Mouse (Mus musculus): Measurements from ENCODE around the gene Ppih. TPM values are rescaled to one million over a fixed set of nuclear protein-coding genes. Genes with fewer than 3 reads are reported as not detected.
"Not testable (repeated sequence)": the region's sequence is repeated elsewhere in the genome, so short reads cannot be mapped to it uniquely, and the experiment has no call there.

Ppih gene
- polyA plus RNA-seq, 1 experiment from 2014 or later, result 133 TPM

- under 1% methylated on average over 61 of the region's 61 CpGs for WGBS
- H3K4me2 ChIP-seq (ENCODE audit: low read depth, low read length, severe bottlenecking), result peak within 1 kb of the TSS; percentile 61
- no peaks in the 10 kb centered on the region for H3K27me3 ChIP-seq (ENCODE audit: control insufficient read depth, insufficient read depth, low read length)
- peak within 1 kb of the TSS; percentile 99 for H3K4me3 ChIP-seq (ENCODE audit: low read depth, low read length)
- peak within 1 kb of the TSS; percentile 95 for H3K9ac ChIP-seq (ENCODE audit: low read length)
- H3K27ac ChIP-seq (ENCODE audit: low read depth, low read length), result peak within 1 kb of the TSS; percentile 83
- H3K4me1 ChIP-seq (replicated peaks; ENCODE audit: control insufficient read depth, insufficient read depth, low read length), result no peaks in the 10 kb centered on the region; the same call in 1 of the 2 replicates
- H3K36me3 ChIP-seq (ENCODE audit: control insufficient read depth, insufficient read depth, low read length), result no peaks in the 10 kb centered on the region
- peak; percentile 99 for DNase-seq (ENCODE audit: low spot score)
- no peaks in the 10 kb centered on the region for H3K9me3 ChIP-seq (ENCODE audit: control insufficient read depth, low read length)
- ATAC-seq (replicated peaks; ENCODE audit: low FRiP score), result peak; percentile 100
Measured at GRCm38 (mm10) chr4:119294415-119295133, 25.8 kb downstream of the Ppih start, which contains the start of gene Ybx1. Gene Ybx1 (minus strand): TSS chr4:119294604.

GRCm38 (mm10) chr4:119293574-119294258 is 26.6 kb downstream of the Ppih start:
- no peaks in the 10 kb centered on the region; the same call in 1 of the 2 replicates for H3K4me1 ChIP-seq (replicated peaks; ENCODE audit: control insufficient read depth, insufficient read depth, low read length)
- DNase-seq (ENCODE audit: low spot score) (peak; percentile 78), ATAC-seq (replicated peaks; ENCODE audit: low FRiP score) (peak; percentile 42)
- peak overlapping the region; percentile 95 for H3K9ac ChIP-seq (ENCODE audit: low read length)
- H3K36me3 ChIP-seq (ENCODE audit: control insufficient read depth, insufficient read depth, low read length), result no peaks in the 10 kb centered on the region
- peak overlapping the region; percentile 61 for H3K4me2 ChIP-seq (ENCODE audit: low read depth, low read length, severe bottlenecking)
- peak overlapping the region; percentile 78 for H3K27ac ChIP-seq (ENCODE audit: low read depth, low read length)
- WGBS, result under 1% methylated on average over 59 of the region's 80 CpGs
- peak overlapping the region; percentile 99 for H3K4me3 ChIP-seq (ENCODE audit: low read depth, low read length)
- H3K9me3 ChIP-seq (ENCODE audit: control insufficient read depth, low read length), result no peaks in the 10 kb centered on the region
- no peaks in the 10 kb centered on the region for H3K27me3 ChIP-seq (ENCODE audit: control insufficient read depth, insufficient read depth, low read length)

- Histone ChIP-seq H3K4me3 (ENCODE audit: low read depth, low read length) (peak overlapping the region; percentile 99), H3K27me3 (ENCODE audit: control insufficient read depth, insufficient read depth, low read length) (no peaks in the 10 kb centered on the region), H3K27ac (ENCODE audit: low read depth, low read length) (peak overlapping the region; percentile 78; the same call in 1 of the 2 replicates), H3K4me1 (replicated peaks; ENCODE audit: control insufficient read depth, insufficient read depth, low read length) (no peaks in the 10 kb centered on the region; the same call in 1 of the 2 replicates), H3K4me2 (ENCODE audit: low read depth, low read length, severe bottlenecking) (peak overlapping the region; percentile 61), H3K9ac (ENCODE audit: low read length) (peak overlapping the region; percentile 95), H3K9me3 (ENCODE audit: control insufficient read depth, low read length) (no peaks in the 10 kb centered on the region), H3K36me3 (ENCODE audit: control insufficient read depth, insufficient read depth, low read length) (no peaks in the 10 kb centered on the region)
- ATAC-seq (replicated peaks; ENCODE audit: low FRiP score) (no peak), DNase-seq (ENCODE audit: low spot score) (peak; percentile 71)
- 2% methylated on average over 24 of the region's 24 CpGs for WGBS
Measured at GRCm38 (mm10) chr4:119292771-119293573, 27.4 kb downstream of the Ppih start.

- peak overlapping the region; percentile 99 for H3K4me3 ChIP-seq (ENCODE audit: low read depth, low read length)
- H3K9ac ChIP-seq (ENCODE audit: low read length), result no peak overlapping the region
- no peaks in the 10 kb centered on the region for H3K9me3 ChIP-seq (ENCODE audit: control insufficient read depth, low read length)
- no peaks in the 10 kb centered on the region for H3K27me3 ChIP-seq (ENCODE audit: control insufficient read depth, insufficient read depth, low read length)
- H3K27ac ChIP-seq (ENCODE audit: low read depth, low read length), result no peak overlapping the region
- no peak for DNase-seq (ENCODE audit: low spot score)
- no peaks in the 10 kb centered on the region; the same call in 1 of the 2 replicates for H3K4me1 ChIP-seq (replicated peaks; ENCODE audit: control insufficient read depth, insufficient read depth, low read length)
- 85% methylated on average over 1 of the region's 1 CpGs for WGBS
- H3K4me2 ChIP-seq (ENCODE audit: low read depth, low read length, severe bottlenecking), result peak overlapping the region; percentile 61
- no peaks in the 10 kb centered on the region for H3K36me3 ChIP-seq (ENCODE audit: control insufficient read depth, insufficient read depth, low read length)
- no peak for ATAC-seq (replicated peaks; ENCODE audit: low FRiP score)
Measured at GRCm38 (mm10) chr4:119291921-119292320, 28.4 kb downstream of the Ppih start.

GRCm38 (mm10) chr4:119285336-119285735 is 35.0 kb downstream of the Ppih start:
- H3K9me3 ChIP-seq (ENCODE audit: control insufficient read depth, low read length), result no peaks in the 10 kb centered on the region
- no peak for DNase-seq (ENCODE audit: low spot score)
- no peak overlapping the region for H3K27ac ChIP-seq (ENCODE audit: low read depth, low read length)
- no peaks in the 10 kb centered on the region for H3K4me1 ChIP-seq (replicated peaks; ENCODE audit: control insufficient read depth, insufficient read depth, low read length)
- no peak overlapping the region for H3K4me2 ChIP-seq (ENCODE audit: low read depth, low read length, severe bottlenecking)
- ATAC-seq (replicated peaks; ENCODE audit: low FRiP score), result no peak
- H3K27me3 ChIP-seq (ENCODE audit: control insufficient read depth, insufficient read depth, low read length), result no peaks in the 10 kb centered on the region
- no peak overlapping the region for H3K4me3 ChIP-seq (ENCODE audit: low read depth, low read length)
- peaks cover 7% of the 10 kb centered on the region; the same call in 1 of the 2 replicates for H3K36me3 ChIP-seq (ENCODE audit: control insufficient read depth, insufficient read depth, low read length)
- H3K9ac ChIP-seq (ENCODE audit: low read length), result no peak overlapping the region
- WGBS, result 88% methylated on average over 2 of the region's 2 CpGs

GRCm38 (mm10) chr4:119284861-119285260 is 35.5 kb downstream of the Ppih start:
- H3K9ac ChIP-seq (ENCODE audit: low read length), result no peak overlapping the region
- no peaks in the 10 kb centered on the region for H3K27me3 ChIP-seq (ENCODE audit: control insufficient read depth, insufficient read depth, low read length)
- H3K4me1 ChIP-seq (replicated peaks; ENCODE audit: control insufficient read depth, insufficient read depth, low read length), result no peaks in the 10 kb centered on the region
- H3K4me2 ChIP-seq (ENCODE audit: low read depth, low read length, severe bottlenecking), result no peak overlapping the region
- WGBS, result 91% methylated on average over 1 of the region's 1 CpGs
- no peak overlapping the region for H3K4me3 ChIP-seq (ENCODE audit: low read depth, low read length)
- H3K36me3 ChIP-seq (ENCODE audit: control insufficient read depth, insufficient read depth, low read length), result peaks cover 11% of the 10 kb centered on the region
- H3K9me3 ChIP-seq (ENCODE audit: control insufficient read depth, low read length), result no peaks in the 10 kb centered on the region
- no peak for DNase-seq (ENCODE audit: low spot score)
- ATAC-seq (replicated peaks; ENCODE audit: low FRiP score), result no peak
- H3K27ac ChIP-seq (ENCODE audit: low read depth, low read length), result no peak overlapping the region

- H3K27me3 ChIP-seq (ENCODE audit: control insufficient read depth, insufficient read depth, low read length); H3K4me1 ChIP-seq (replicated peaks; ENCODE audit: control insufficient read depth, insufficient read depth, low read length); H3K4me3 ChIP-seq (ENCODE audit: low read depth, low read length); H3K4me2 ChIP-seq (ENCODE audit: low read depth, low read length, severe bottlenecking); H3K9ac ChIP-seq (ENCODE audit: low read length); H3K27ac ChIP-seq (ENCODE audit: low read depth, low read length); H3K9me3 ChIP-seq (ENCODE audit: control insufficient read depth, low read length); ATAC-seq (replicated peaks; ENCODE audit: low FRiP score): not testable (repeated sequence)
- WGBS, result 90% methylated on average over 15 of the region's 15 CpGs
- peak; percentile 45 for DNase-seq (ENCODE audit: low spot score)
- peaks cover 19% of the 10 kb centered on the region for H3K36me3 ChIP-seq (ENCODE audit: control insufficient read depth, insufficient read depth, low read length)
Measured at GRCm38 (mm10) chr4:119278784-119279183, 41.6 kb downstream of the Ppih start.

- ATAC-seq (replicated peaks; ENCODE audit: low FRiP score) (no peak), DNase-seq (ENCODE audit: low spot score) (peak; percentile 20)
- no peaks in the 10 kb centered on the region for H3K4me1 ChIP-seq (replicated peaks; ENCODE audit: control insufficient read depth, insufficient read depth, low read length)
- peaks cover 24% of the 10 kb centered on the region for H3K36me3 ChIP-seq (ENCODE audit: control insufficient read depth, insufficient read depth, low read length)
- no peak overlapping the region for H3K4me3 ChIP-seq (ENCODE audit: low read depth, low read length)
- no peaks in the 10 kb centered on the region for H3K9me3 ChIP-seq (ENCODE audit: control insufficient read depth, low read length)
- no peaks in the 10 kb centered on the region for H3K27me3 ChIP-seq (ENCODE audit: control insufficient read depth, insufficient read depth, low read length)
- H3K27ac ChIP-seq (ENCODE audit: low read depth, low read length), result no peak overlapping the region
- 90% methylated on average over 2 of the region's 2 CpGs for WGBS
- no peak overlapping the region for H3K9ac ChIP-seq (ENCODE audit: low read length)
- no peak overlapping the region for H3K4me2 ChIP-seq (ENCODE audit: low read depth, low read length, severe bottlenecking)
Measured at GRCm38 (mm10) chr4:119275726-119276125, 44.6 kb downstream of the Ppih start.

All from forebrain, embryonic 11.5 days (tissue).